Mouse (Mus musculus) heart, adult 2 months (tissue): ENCODE results near the gene Akap12. TPM values are rescaled to one million over a fixed set of nuclear protein-coding genes. Genes with fewer than 3 reads are reported as not detected.
A peak's percentile ranks its signal among the peaks of the same experiment; 100 is the strongest.

Source experiments
- DNase-seq, 2 experiments: peaks; one replicate each; pipeline ENCODE4 v3.0.0; 2021
- H3K27ac ChIP-seq: fragments of 200-600 bp; 2 replicates; pipeline ENCODE4 v1.8.1; 2022
- H3K27me3 ChIP-seq: fragments of 200-500 bp; 2 replicates; pipeline ENCODE4 v1.6.1; 2012; ENCODE audit warnings: mild to moderate bottlenecking, low read length, inconsistent platforms, mixed read lengths; ENCODE audit not compliant: control insufficient read depth, insufficient read depth
- H3K36me3 ChIP-seq: fragments of 200-500 bp; 2 replicates; pipeline ENCODE4 v1.6.1; 2012; ENCODE audit warnings: low read length, inconsistent platforms; ENCODE audit not compliant: control insufficient read depth, insufficient read depth
- H3K4me1 ChIP-seq: fragments of 200-500 bp; 2 replicates; pipeline ENCODE4 v1.6.1; 2011; ENCODE audit warnings: low read length; ENCODE audit not compliant: control insufficient read depth, insufficient read depth
- H3K4me3 ChIP-seq: fragments of 200-600 bp; 2 replicates; pipeline ENCODE4 v1.8.1; 2022
- H3K79me2 ChIP-seq: fragments of 200-500 bp; replicated peaks from 2 replicates; pipeline ENCODE4 v1.6.1; 2012; ENCODE audit warnings: mild to moderate bottlenecking, inconsistent platforms, low read length, moderate library complexity, mixed read lengths; ENCODE audit not compliant: control insufficient read depth, insufficient read depth
- H3K9ac ChIP-seq: fragments of 200-500 bp; 2 replicates; pipeline ENCODE4 v1.6.1; 2012; ENCODE audit warnings: low read depth, mild to moderate bottlenecking, control low read depth, inconsistent platforms, low read length, mixed read lengths
- CTCF ChIP-seq: fragments of 200-600 bp; IDR thresholded peaks from 2 replicates; pipeline ENCODE4 v1.8.1; 2022; ENCODE audit warnings: antibody characterized with exemption, mild to moderate bottlenecking, moderate library complexity
- EP300 ChIP-seq: fragments of 200-500 bp; IDR thresholded peaks from 2 replicates; pipeline ENCODE4 v1.6.1; 2011; ENCODE audit warnings: low read depth, low read length, control low read depth; ENCODE audit not compliant: insufficient read depth
- POLR2A ChIP-seq: fragments of 200-500 bp; IDR thresholded peaks from 2 replicates; pipeline ENCODE4 v1.6.1; 2011; ENCODE audit warnings: mild to moderate bottlenecking, low read depth, low read length, control low read depth; ENCODE audit not compliant: insufficient read depth
- WGBS: fragments of 180-500 bp; shearing (Covaris S2); methylation state at CpG from one replicate; pipeline ENCODE4 v1.1.7; 2018; 5-methylcytosine and 5-hydroxymethylcytosine counted together
- intact Hi-C: fragments of 180-260 bp; cut with DNase I; formaldehyde crosslinking; loops from one replicate; pipeline ENCODE4 v1.15.1; 2025
- long read RNA-seq: library from polyadenylated mRNA; stranded (forward); transcript quantifications from one replicate; pipeline ENCODE4 v2.0.0, GENCODE M21; 2021
- polyA plus RNA-seq: library from polyadenylated mRNA; depleted of rRNA; stranded (reverse); fragments of >200 nt; gene quantifications from 2 replicates; pipeline ENCODE4 v1.2.3, GENCODE M21; 2012; rRNA removed
- total RNA-seq, 2 experiments: library from RNA; stranded (reverse); gene quantifications; 2 replicates each; pipeline ENCODE4 v1.2.3; 2021

The Akap12 gene
- total RNA-seq (10 to 100 TPM; 17.4 to 28.0 TPM), polyA plus RNA-seq (7.5 and 13.0 TPM in 2 replicates)
- long read RNA-seq, full-length matches to known transcripts: 2 of 13 reads
- long read RNA-seq, partial matches to known transcripts: 5 of 13 reads
- long read RNA-seq, other reads (novel, unspliced or antisense): 6 of 13 reads

DNA sequence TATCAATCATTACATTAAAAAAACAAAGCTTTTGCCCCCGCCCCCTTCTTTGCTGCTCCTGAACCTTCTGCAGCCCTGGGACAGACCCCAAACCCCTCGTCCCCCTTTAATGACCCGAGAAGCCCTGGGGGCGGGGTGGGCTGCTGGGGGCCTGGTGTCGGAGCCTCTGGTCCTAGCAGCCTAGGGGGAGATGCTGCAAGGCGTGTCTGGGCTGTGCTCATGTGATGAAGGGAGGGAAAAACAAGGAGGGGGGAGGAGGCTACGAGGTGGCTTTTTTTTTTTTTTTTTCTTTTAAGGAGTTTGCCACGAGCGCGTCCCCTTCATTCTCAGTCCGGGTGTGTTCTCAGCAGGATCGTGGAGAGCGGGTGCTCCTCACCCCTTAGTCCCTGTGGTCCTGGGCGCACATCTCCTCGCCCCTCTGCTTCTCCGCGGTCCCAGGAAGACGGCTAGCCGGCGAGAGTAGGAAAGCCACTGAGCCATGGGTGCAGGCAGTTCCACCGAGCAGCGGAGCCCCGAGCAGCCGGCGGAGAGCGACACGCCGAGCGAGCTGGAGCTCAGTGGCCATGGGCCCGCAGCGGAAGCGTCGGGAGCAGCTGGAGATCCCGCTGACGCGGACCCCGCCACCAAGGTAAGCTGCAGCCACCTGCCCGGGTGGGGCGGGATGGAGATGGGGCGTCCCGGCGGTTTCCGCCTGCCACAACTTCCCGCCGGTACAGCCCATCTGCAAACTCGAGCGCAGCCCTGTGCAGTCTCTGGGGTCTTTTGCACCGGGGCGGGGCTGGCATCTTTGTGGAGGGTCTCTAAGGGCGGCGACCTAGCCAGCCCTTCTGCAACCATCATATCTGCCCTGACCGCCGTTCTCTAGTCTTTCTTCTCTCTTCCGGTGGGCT lies at the start of gene Akap12:
Gene Akap12, plus strand, starts transcription at position 340 of the 890 bp plus-strand sequence.
- TF ChIP-seq POLR2A: peak; percentile 65; the same call in 1 of the 2 replicates
- no peak for TF ChIP-seq CTCF
- Histone ChIP-seq H3K27ac (peak within 1 kb of the TSS; percentile 72), H3K79me2 (no peaks in the 10 kb centered on the region), H3K4me1 (no peaks in the 10 kb centered on the region), H3K27me3 (no peaks in the 10 kb centered on the region), H3K4me3 (peak within 1 kb of the TSS; percentile 55), H3K36me3 (no peaks in the 10 kb centered on the region), H3K9ac (peak within 1 kb of the TSS; percentile 40)
- 2% methylated on average over 54 of the region's 54 CpGs for WGBS
- intact Hi-C loops: loop anchor here (5.0 kb wide), 1 partner anchor 66 kb away; no protein-coding TSS in a partner anchor
- DNase-seq: peak; percentile 46 to 64

GRCm38 (mm10) chr10:4230563-4231359 lies 35.4 kb upstream of the Akap12 start:
- H3K79me2 ChIP-seq: no peaks in the 10 kb centered on the region
- intact Hi-C loops: no loop called here
- no peaks in the 10 kb centered on the region for H3K4me1 ChIP-seq
- 84% methylated on average over 17 of the region's 17 CpGs for WGBS
- H3K36me3 ChIP-seq: no peaks in the 10 kb centered on the region
- no peak for DNase-seq
- no peaks in the 10 kb centered on the region for H3K27me3 ChIP-seq
- no peak overlapping the region for H3K4me3 ChIP-seq
- no peak for TF ChIP-seq POLR2A
- H3K9ac ChIP-seq: no peak overlapping the region
- H3K27ac ChIP-seq: no peak overlapping the region

- H3K36me3 ChIP-seq: no peaks in the 10 kb centered on the region
- WGBS: 17% methylated on average over 9 of the region's 9 CpGs
- no peaks in the 10 kb centered on the region for H3K27me3 ChIP-seq
- H3K27ac ChIP-seq: no peak overlapping the region
- H3K9ac ChIP-seq: no peak overlapping the region
- no peak for TF ChIP-seq POLR2A
- TF ChIP-seq EP300: no peak
- no peak for TF ChIP-seq CTCF
- no peak overlapping the region for H3K4me3 ChIP-seq
- H3K4me1 ChIP-seq: no peaks in the 10 kb centered on the region; the same call in 1 of the 2 replicates
- H3K79me2 ChIP-seq: no peaks in the 10 kb centered on the region
- peak in 1 of 2 experiments; percentile 19 for DNase-seq
- intact Hi-C loops: no loop called here
Observed at GRCm38 (mm10) chr10:4233102-4233501, 33.1 kb upstream of the Akap12 start.

- H3K27ac ChIP-seq: no peak overlapping the region
- H3K36me3 ChIP-seq: no peaks in the 10 kb centered on the region
- no peaks in the 10 kb centered on the region for H3K79me2 ChIP-seq
- no peaks in the 10 kb centered on the region; the same call in 1 of the 2 replicates for H3K4me1 ChIP-seq
- H3K27me3 ChIP-seq: no peaks in the 10 kb centered on the region
- no peak for TF ChIP-seq CTCF
- no peak for TF ChIP-seq EP300
- TF ChIP-seq POLR2A: no peak
- intact Hi-C loops: no loop called here
- DNase-seq: no peak
- H3K4me3 ChIP-seq: no peak overlapping the region
- 67% methylated on average over 5 of the region's 5 CpGs for WGBS
- H3K9ac ChIP-seq: no peak overlapping the region
Observed at GRCm38 (mm10) chr10:4239794-4240574, 26.2 kb upstream of the Akap12 start.

- H3K27ac ChIP-seq: no peak overlapping the region
- H3K4me1 ChIP-seq: no peaks in the 10 kb centered on the region
- H3K79me2 ChIP-seq: no peaks in the 10 kb centered on the region
- no peak overlapping the region for H3K4me3 ChIP-seq
- H3K36me3 ChIP-seq: no peaks in the 10 kb centered on the region
- intact Hi-C loops: no loop called here
- no peaks in the 10 kb centered on the region for H3K27me3 ChIP-seq
- WGBS: 83% methylated on average over 15 of the region's 16 CpGs
- H3K9ac ChIP-seq: no peak overlapping the region
- TF ChIP-seq EP300 (no peak), POLR2A (no peak), CTCF (no peak)
- peak; percentile 37 to 51 for DNase-seq
Observed at GRCm38 (mm10) chr10:4243591-4244300, 22.4 kb upstream of the Akap12 start.
